Mouse (Mus musculus): ENCODE measurements around the gene Sorl1. TPM values are rescaled to one million over a fixed set of nuclear protein-coding genes. Genes with fewer than 3 reads are reported as not detected.

Sorl1 gene
- total and polyA plus RNA-seq, 3 experiments, result 2.5 to 12.3 (median 6.3) TPM

GRCm38 (mm10) chr9:42146463-42146862, 22.4 kb upstream of the Sorl1 start (continued):
- TF ChIP-seq TCF12 (IDR thresholded peaks at IDR 0.05; ENCODE audit: low read depth, low read length), result peak; percentile 86
- no peak for TF ChIP-seq ZC3H11A (IDR thresholded peaks at IDR 0.05; ENCODE audit: low read depth, low read length)
- no peak for TF ChIP-seq CTCF (conservative IDR thresholded peaks at IDR 0.05 in 1 of 2, IDR thresholded peaks at IDR 0.05 in 1 of 2; ENCODE audit: low read depth in 2 of 2, low read length in 2 of 2)
- TF ChIP-seq HCFC1 (IDR thresholded peaks at IDR 0.05; ENCODE audit: low read depth, low read length), result no peak
- peak; percentile 85 for TF ChIP-seq ETS1 (conservative IDR thresholded peaks at IDR 0.05; ENCODE audit: low read depth, low read length)
- TF ChIP-seq POLR2A (IDR thresholded peaks at IDR 0.05; ENCODE audit: low read depth, low read length), result no peak
- peak; percentile 71 for TF ChIP-seq CHD2 (IDR thresholded peaks at IDR 0.05; ENCODE audit: low read length)
- TF ChIP-seq IRF4 (IDR thresholded peaks at IDR 0.05; ENCODE audit: low read depth, low read length), result peak; percentile 99
- TF ChIP-seq JUND (conservative IDR thresholded peaks at IDR 0.05; ENCODE audit: low read depth, low read length), result peak; percentile 57; the same call in 1 of the 2 replicates
- peak; percentile 87 for TF ChIP-seq BHLHE40 (IDR thresholded peaks at IDR 0.05; ENCODE audit: low read depth, low read length)
- peak; percentile 73 for TF ChIP-seq MYC (IDR thresholded peaks at IDR 0.05; ENCODE audit: low read depth, low read length)
- peak; percentile 7; the same call in 1 of the 2 replicates for TF ChIP-seq SMC3 (IDR thresholded peaks at IDR 0.05; ENCODE audit: low read depth, low read length)
- TF ChIP-seq ZKSCAN1 (IDR thresholded peaks at IDR 0.05; ENCODE audit: borderline replicate concordance, low read depth, low read length), result peak; percentile 83
- no peak for TF ChIP-seq KAT2A (IDR thresholded peaks at IDR 0.05; ENCODE audit: insufficient replicate concordance, low read length)
- 0 out of 2 replicates have a peak, but pooled peaks have one; percentile 37 for TF ChIP-seq MXI1 (IDR thresholded peaks at IDR 0.05; ENCODE audit: low read depth, low read length)

GRCm38 (mm10) chr9:42141549-42142210, 17.6 kb upstream of the Sorl1 start:
- H3K4me2 ChIP-seq (ENCODE audit: insufficient read depth, low read depth, poor library complexity, severe bottlenecking), result no peak overlapping the region
- dilution Hi-C loops (cut with MboI; ENCODE audit: extremely low pct_ligation_motif_present, extremely low pct_unique_long_range_greater_than_20kb, low sequenced_read_pairs), result no loop called here
- peaks cover 6 to 41% of the 10 kb centered on the region in 2 experiments for H3K4me1 ChIP-seq (ENCODE audit: control insufficient read depth in 1 of 2, insufficient read depth in 2 of 2)
- peak; percentile 27; the same call in 1 of the 2 replicates for TF ChIP-seq USF2 (conservative IDR thresholded peaks at IDR 0.05; ENCODE audit: low read depth, low read length)
- no peak for TF ChIP-seq NRF1 (IDR thresholded peaks at IDR 0.05; ENCODE audit: low read depth, low read length)
- no peak for TF ChIP-seq CHD1 (IDR thresholded peaks at IDR 0.05; ENCODE audit: low read depth, low read length)
- TF ChIP-seq MAX (IDR thresholded peaks at IDR 0.05; ENCODE audit: low read length), result 0 out of 2 replicates have a peak, but pooled peaks have one; percentile 15
- TF ChIP-seq ZC3H11A (IDR thresholded peaks at IDR 0.05; ENCODE audit: low read depth, low read length), result no peak
- TF ChIP-seq BHLHE40 (IDR thresholded peaks at IDR 0.05; ENCODE audit: low read depth, low read length), result peak; percentile 87
- 0 out of 2 replicates have a peak, but pooled peaks have one; percentile 11 for TF ChIP-seq ELF1 (IDR thresholded peaks at IDR 0.05; ENCODE audit: low read depth, low read length)
- no peak for TF ChIP-seq ZNF384 (IDR thresholded peaks at IDR 0.05; ENCODE audit: low read depth, low read length)
- no peak for TF ChIP-seq TBP (conservative IDR thresholded peaks at IDR 0.05; ENCODE audit: low read depth, low read length)
- H3K4me3 ChIP-seq (replicated peaks in 1 of 3; ENCODE audit: low read depth in 2 of 3, low read length in 2 of 3, poor library complexity in 1 of 3), result no peak overlapping the region
- no peaks in the 10 kb centered on the region for H3K36me3 ChIP-seq (replicated peaks in 1 of 2; ENCODE audit: control insufficient read depth in 1 of 2, insufficient read depth in 1 of 2, low read length in 1 of 2)
- H3K79me2 ChIP-seq (replicated peaks; ENCODE audit: control insufficient read depth, extremely low read depth, insufficient read depth, poor library complexity, severe bottlenecking), result no peaks in the 10 kb centered on the region
- no peak for DNase-seq (ENCODE audit: extremely low read depth)
- no peak overlapping the region for H3K27ac ChIP-seq (ENCODE audit: insufficient read depth, low read depth)
- no peaks in the 10 kb centered on the region for H3K27me3 ChIP-seq (replicated peaks)
- no peaks in the 10 kb centered on the region for H3K9me3 ChIP-seq (replicated peaks; ENCODE audit: low read length)
- in situ Hi-C loops (cut with MboI; ENCODE audit: low pct_ligation_motif_present, low pct_unique_long_range_greater_than_20kb, low sequenced_read_pairs), result no loop called here
- H3K9ac ChIP-seq (ENCODE audit: insufficient read depth, low read depth), result no peak overlapping the region

Measured in CH12.LX (cell line).